Mouse (Mus musculus) embryo, embryonic 11.5 days (tissue): ENCODE measurements at regions not wholly inside any gene's neighbourhood (a gene's known extent, or its start where the extent isn't known, plus 50 kb on each side); places are given as distances from the start of the nearest gene placed in this dataset.

ENCODE experiments used
- DNase-seq: peaks from one replicate; pipeline ENCODE4 v3.0.0-alpha.2; 2012; ENCODE audit warnings: low read depth, low spot score

- no peak for DNase-seq
These were observed 216.8 kb upstream of the Aco1 start for GRCm38 (mm10) chr4:39926021-39926591.

- no peak for DNase-seq
These were observed 216.3 kb upstream of the Aco1 start for GRCm38 (mm10) chr4:39926594-39926993.

- DNase-seq = no peak
These were observed 214.4 kb upstream of the Aco1 start for GRCm38 (mm10) chr4:39928491-39928890.

GRCm38 (mm10) chr4:39934025-39934708 lies 208.7 kb upstream of the Aco1 start:
- DNase-seq = no peak

- DNase-seq = no peak
These were observed 184.2 kb upstream of the Aco1 start for GRCm38 (mm10) chr4:39958687-39959086.

GRCm38 (mm10) chr4:39967938-39968337 lies 174.9 kb upstream of the Aco1 start:
- no peak for DNase-seq

GRCm38 (mm10) chr4:39991358-39991757 lies 151.5 kb upstream of the Aco1 start:
- no peak for DNase-seq

- no peak for DNase-seq
These were observed 151.0 kb upstream of the Aco1 start for GRCm38 (mm10) chr4:39991851-39992250.

GRCm38 (mm10) chr4:39998771-39999422 lies 144.0 kb upstream of the Aco1 start:
- DNase-seq = no peak

GRCm38 (mm10) chr4:40014666-40015065 lies 128.2 kb upstream of the Aco1 start:
- peak; percentile 51 for DNase-seq

GRCm38 (mm10) chr4:40016856-40017255 lies 126.0 kb upstream of the Aco1 start:
- no peak for DNase-seq

- DNase-seq = no peak
These were observed 124.7 kb upstream of the Aco1 start for GRCm38 (mm10) chr4:40018208-40018607.

GRCm38 (mm10) chr4:40031361-40031760 lies 111.5 kb upstream of the Aco1 start:
- DNase-seq = no peak

- DNase-seq = no peak
These were observed 95.0 kb upstream of the Aco1 start for GRCm38 (mm10) chr4:40047846-40048245.

GRCm38 (mm10) chr4:40049086-40049485 lies 93.8 kb upstream of the Aco1 start:
- DNase-seq = no peak

- no peak for DNase-seq
These were observed 91.0 kb upstream of the Aco1 start for GRCm38 (mm10) chr4:40051848-40052247.

GRCm38 (mm10) chr4:40053391-40053790 lies 89.5 kb upstream of the Aco1 start:
- no peak for DNase-seq

- no peak for DNase-seq
These were observed 79.0 kb upstream of the Aco1 start for GRCm38 (mm10) chr4:40063751-40064456.

- no peak for DNase-seq
These were observed 78.4 kb upstream of the Aco1 start for GRCm38 (mm10) chr4:40064457-40064836.

- DNase-seq = no peak
These were observed 71.8 kb upstream of the Aco1 start for GRCm38 (mm10) chr4:40070959-40071634.

GRCm38 (mm10) chr4:40081035-40081434 lies 61.8 kb upstream of the Aco1 start:
- no peak for DNase-seq

GRCm38 (mm10) chr4:40090295-40090694 lies 52.6 kb upstream of the Aco1 start:
- DNase-seq = no peak
